Mouse (Mus musculus) telencephalon, adult 2 months (tissue): ENCODE data around the gene Mb.

ENCODE experiments used
- DNase-seq: peaks from one replicate; pipeline ENCODE4 v3.0.0-alpha.2; 2011; ENCODE audit warnings: low read depth, low spot score

Gene Mb

DNA sequence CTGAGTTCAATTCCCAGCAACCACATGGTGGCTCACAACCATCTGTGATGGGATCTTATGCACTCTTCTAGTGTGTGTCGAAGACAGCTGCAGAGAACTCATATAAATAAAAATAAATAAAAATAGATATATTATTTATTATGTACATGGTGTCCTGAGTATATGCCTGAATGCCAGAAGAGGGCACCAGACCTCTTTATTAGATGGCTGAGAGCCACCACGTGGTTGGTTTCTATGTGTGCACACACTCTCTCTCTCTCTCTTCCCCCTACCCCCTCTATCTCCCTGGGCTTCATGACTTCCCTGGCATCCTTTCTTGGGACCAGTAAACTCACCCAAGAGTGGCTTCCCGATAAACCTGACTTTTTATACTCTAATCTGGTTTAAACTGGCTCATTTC lies 67.7 kb downstream of the Mb start:
- no peak for DNase-seq

DNA sequence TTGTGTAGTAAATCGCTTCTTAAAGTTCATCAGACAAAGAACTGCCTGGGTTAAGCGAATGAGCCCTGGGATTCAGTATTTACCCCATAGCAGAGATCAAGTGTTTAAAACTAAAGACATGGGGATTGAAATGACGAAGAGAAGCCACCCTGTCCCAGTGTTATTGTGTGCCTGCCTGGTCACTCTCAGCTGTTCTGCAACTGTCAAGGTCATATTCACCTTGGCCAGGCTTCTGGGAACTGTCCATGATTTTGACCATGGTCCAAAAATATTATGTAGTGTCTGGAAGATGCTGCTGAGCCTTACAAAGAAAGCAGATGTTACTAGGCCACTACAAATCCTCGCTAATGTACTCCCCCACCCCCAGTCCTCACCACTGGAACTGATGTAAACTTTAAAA lies 70.7 kb downstream of the Mb start:
- no peak for DNase-seq

DNA sequence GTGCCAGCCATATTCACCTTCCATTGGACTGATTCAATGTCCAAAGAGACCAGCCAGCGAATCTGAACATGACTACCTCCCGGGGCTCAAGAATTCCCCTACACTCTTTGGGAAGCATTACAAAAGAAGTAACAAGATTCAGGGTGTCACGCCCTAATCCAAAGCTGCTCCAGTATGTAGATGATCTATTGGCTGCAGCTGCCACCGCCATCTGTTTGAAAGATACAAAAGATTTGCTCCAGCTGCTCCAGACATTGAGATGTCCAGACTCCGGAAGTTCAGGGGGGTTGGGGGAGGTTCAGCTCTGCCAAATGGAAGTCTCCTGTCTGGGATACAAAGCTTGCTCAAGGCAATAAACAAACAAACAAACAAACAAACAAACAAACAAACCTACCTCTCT lies 73.9 kb downstream of the Mb start:
- DNase-seq: no peak

DNA sequence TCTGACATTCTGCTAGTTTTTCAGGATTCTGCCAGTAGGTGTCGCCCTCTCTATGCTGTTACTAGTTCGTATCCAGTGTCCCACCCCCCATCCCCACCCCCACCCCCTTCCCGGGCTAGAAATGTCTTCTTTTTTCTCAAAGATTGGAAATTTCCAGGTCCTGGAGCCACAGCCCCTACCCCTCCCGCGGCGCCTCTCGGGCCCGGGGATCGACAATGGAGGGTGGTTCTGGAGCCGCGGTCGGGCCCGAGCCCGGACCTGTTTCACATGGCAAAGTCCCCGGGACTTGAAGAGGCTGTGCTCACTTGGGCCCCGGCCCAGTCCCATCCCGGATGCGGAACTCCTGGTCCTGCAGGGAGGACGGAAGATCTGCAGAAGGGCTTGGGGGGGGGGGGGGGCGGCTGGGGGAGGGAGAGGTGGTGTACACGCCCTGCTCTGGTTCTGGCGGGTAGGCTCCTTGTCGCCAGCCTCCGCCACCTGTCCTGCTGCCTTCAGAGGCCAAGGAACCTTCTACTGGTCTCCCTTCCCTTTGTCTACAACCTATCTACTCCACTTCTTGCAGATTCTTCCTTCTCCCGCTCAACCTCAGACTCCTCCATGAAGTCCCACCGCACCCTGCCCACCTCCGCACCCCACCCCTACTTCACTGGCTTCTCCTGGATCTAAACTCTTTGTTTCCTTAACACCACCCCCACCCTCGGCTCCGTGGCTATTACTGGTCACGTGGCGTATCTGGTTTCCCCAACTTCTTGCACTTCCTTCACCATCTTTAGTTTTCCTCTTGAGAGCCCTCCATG lies 76.4 kb downstream of the Mb start:
- DNase-seq: peak; percentile 56

DNA sequence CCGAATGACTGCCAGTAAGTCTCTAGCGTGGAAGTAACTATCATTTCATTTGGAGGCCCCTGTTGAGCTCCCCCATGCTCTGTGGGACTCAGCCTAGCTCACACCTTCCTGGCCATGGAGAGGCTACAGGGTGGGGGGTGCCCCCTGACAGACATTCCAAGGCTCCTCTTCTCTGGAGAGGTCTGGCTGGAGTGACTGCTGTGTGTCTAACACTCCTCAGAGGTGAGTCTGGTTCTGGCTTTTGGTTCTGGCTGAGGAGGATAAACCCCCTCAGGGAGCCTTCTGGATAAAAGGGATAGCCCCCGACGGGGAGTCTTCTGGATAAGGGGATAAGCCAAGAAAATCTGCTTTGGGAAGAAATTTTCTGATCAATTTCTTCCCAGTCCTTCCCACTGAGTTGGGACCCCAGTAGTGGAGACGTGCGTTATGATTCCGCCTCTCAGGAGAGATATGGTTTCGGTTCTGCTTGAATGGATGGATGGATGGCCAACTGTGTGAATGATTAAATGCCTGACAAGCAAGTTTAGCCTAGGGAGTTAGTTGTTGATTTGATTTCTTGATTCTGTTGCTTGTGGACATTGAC lies 77.1 kb downstream of the Mb start:
- no peak for DNase-seq

DNA sequence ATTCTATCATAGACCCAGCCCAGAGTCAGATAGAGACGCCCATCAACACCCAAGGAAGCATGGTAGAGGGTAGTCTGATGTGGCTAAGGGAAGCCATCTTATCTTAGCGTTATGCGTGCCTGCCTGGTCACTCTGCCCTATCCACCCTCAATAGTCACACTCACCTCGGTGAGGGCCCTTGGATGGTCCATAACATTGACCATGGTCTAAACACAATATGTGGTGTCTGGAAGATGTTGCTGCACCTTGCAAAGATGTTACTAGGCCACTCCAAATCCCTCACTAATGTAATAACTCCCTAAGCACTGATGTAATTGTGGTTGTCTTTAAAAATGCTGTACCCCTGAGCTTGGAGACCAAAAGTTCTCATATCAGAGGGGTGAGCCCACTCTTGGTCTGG lies 77.8 kb downstream of the Mb start:
- DNase-seq: no peak
